Mouse (Mus musculus) testis, adult 2 months (tissue): ENCODE measurements around the gene Gm10912.

Source experiments
- CTCF ChIP-seq: fragments of 200-500 bp; IDR thresholded peaks from 2 replicates; pipeline ENCODE4 v1.5.1; 2012; ENCODE audit warnings: low read depth, mild to moderate bottlenecking, inconsistent platforms, low read length, moderate library complexity; ENCODE audit not compliant: control insufficient read depth, insufficient read depth, insufficient replicate concordance
- POLR2A ChIP-seq: fragments of 200-500 bp; IDR thresholded peaks from 2 replicates; pipeline ENCODE4 v1.6.1; 2012; ENCODE audit warnings: low read depth, mild to moderate bottlenecking, inconsistent platforms, low read length, moderate library complexity; ENCODE audit not compliant: control insufficient read depth

DNA sequence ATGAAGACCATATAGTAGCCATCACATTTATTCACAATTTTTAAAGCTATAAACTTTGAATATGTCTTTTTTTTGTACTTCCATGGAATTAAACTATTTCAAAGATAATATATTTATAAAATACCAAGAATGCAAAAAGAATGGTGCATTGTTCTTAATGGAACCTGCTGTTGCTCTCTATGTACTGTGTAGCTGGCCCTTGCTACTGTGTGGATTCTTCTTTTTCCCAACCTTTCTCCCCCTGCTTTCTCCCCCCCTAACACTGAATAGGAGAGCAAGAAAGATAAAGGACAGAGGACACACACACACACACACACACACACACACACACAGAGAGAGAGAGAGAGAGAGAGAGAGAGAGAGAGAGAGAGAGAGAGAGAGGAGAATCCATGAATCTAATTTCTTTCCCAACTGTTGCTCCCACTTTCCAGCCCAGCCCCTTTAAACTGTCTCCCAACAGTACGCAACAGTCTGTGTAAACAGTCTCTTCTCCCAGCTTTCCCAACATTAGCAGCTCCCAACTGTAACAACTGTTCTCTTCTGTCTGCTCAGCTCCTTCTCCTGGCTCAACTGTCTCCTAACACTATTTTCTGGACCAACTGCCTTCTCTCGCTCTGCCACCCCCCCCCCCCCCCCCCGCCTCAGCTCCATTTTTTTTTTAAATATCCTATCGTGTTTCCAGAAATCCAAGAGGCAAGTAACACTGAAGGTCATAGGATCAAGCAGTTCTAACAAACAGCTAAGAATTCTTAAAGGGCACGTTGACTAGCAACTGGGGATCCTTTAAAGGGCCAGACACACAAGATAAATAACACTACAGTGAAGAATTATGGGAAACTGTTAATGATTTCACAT is 21.8 kb upstream of the Gm10912 start:
- no peak for TF ChIP-seq CTCF
- TF ChIP-seq POLR2A = no peak
